Mouse (Mus musculus): ENCODE results near the gene Cacng6.

Gene Cacng6

DNA sequence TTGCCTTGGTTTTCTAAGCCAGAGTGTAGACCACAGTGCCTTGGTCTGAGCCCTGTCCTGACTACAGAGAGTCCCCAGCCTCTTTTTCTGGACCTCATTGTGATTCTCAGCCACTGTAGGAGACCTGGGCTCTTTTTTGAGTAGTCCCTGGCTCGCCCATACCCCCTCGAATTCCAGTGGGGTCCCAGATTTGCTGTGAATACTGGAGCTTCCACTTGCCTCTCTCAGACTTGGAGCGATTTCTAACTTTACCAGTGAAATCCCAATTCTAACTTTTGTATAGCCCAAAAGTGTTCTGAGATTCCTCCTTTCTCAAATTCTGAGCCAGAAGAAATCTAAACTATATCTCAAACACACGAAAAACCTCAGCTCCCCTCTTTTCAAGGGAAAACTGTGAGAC, at the start of gene Cacng6:
TSS of gene Cacng6 (plus strand) at position 301 of the 400 bp plus-strand sequence.
- in situ Hi-C loops (cut with MboI, MseI) = no loop called here

GRCm38 (mm10) chr7:3376831-3377230, 47.2 kb upstream of the Cacng6 start:
- in situ Hi-C loops (cut with MboI, MseI) = no loop called here

DNA sequence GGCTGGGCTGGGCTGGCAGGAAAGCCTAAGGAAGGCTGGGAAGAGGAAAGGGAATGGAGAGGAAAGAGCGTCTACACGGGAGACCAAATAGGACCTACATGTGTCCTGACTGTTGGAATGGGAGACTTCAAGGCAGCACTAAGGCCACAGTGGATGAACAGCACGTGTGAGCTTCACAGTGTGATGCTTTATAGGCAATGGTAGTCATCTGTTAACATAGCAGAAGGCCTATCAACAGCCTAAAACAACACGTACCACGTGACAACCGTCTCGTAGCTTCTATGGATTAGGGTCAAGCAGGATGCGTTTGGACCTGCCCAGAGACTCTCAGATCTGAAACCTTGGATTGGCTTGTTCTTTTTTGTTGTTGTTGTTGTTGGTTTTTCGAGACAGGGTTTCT, 41.9 kb upstream of the Cacng6 start:
- in situ Hi-C loops (cut with MboI, MseI) = no loop called here

GRCm38 (mm10) chr7:3384807-3385319, 39.1 kb upstream of the Cacng6 start:
- in situ Hi-C loops (cut with MboI, MseI) = no loop called here

GRCm38 (mm10) chr7:3386036-3386730, 37.8 kb upstream of the Cacng6 start:
- in situ Hi-C loops (cut with MboI, MseI) = no loop called here

- in situ Hi-C loops (cut with MboI, MseI) = no loop called here
Observed at GRCm38 (mm10) chr7:3387761-3388160, 36.2 kb upstream of the Cacng6 start.

- in situ Hi-C loops (cut with MboI, MseI) = no loop called here
Observed at GRCm38 (mm10) chr7:3388885-3389284, 35.1 kb upstream of the Cacng6 start.

GRCm38 (mm10) chr7:3389444-3390412, 34.3 kb upstream of the Cacng6 start:
- in situ Hi-C loops (cut with MboI, MseI) = no loop called here

GRCm38 (mm10) chr7:3390413-3391080, 33.4 kb upstream of the Cacng6 start, which contains the start of gene Cacng8:
TSS of gene Cacng8 (plus strand) at chr7:3390683.
- in situ Hi-C loops (cut with MboI, MseI) = no loop called here

GRCm38 (mm10) chr7:3391081-3391451, 32.9 kb upstream of the Cacng6 start:
- in situ Hi-C loops (cut with MboI, MseI) = no loop called here

GRCm38 (mm10) chr7:3391809-3392208, 32.2 kb upstream of the Cacng6 start:
- in situ Hi-C loops (cut with MboI, MseI) = no loop called here

- in situ Hi-C loops (cut with MboI, MseI) = loop anchor here (5.0 kb wide), 1 partner anchor 90 kb away; no protein-coding TSS in a partner anchor
Observed at GRCm38 (mm10) chr7:3397355-3397754, 26.6 kb upstream of the Cacng6 start.

GRCm38 (mm10) chr7:3397797-3398196, 26.2 kb upstream of the Cacng6 start:
- in situ Hi-C loops (cut with MboI, MseI) = loop anchor here (5.0 kb wide), 1 partner anchor 90 kb away; no protein-coding TSS in a partner anchor

DNA sequence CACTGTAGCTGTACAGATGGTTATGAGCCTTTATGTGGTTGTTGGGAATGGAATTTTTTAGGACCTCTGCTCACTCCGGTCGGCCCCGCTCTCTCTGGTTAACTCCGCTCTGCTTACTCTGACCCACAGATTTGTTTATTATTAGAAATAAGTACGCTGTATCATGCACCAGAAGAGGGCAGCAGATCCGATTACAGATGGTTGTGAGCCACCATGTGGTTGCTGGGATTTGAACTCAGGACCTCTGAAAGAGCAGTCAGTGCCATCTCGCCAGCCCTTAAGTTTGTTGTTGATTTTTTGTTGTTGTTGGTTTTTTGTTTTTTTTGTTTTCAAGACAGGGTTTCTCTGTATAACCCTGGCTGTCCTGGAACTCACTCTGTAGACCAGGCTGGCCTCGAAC, 25.6 kb upstream of the Cacng6 start:
- in situ Hi-C loops (cut with MboI, MseI) = loop anchor here (5.0 kb wide), 1 partner anchor 91 kb away; no protein-coding TSS in a partner anchor

DNA sequence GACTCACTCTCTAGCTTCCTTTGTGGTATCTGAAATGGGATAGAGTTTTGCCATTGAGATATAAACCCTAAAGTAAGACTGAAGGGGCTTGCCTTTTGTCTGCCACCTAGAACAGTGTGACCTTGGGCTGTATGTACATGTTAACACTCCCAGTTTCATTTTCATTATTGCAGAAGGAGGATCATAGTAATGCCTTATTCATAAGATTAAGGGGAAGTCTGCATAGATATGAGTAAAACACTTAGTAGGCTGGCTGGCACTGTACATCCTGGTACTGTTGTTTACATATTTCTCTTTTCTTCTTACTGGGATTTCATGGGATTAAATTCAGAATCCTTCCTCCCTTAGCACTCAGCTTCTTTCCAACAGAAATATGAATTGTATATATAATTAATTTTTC, 24.1 kb upstream of the Cacng6 start:
- in situ Hi-C loops (cut with MboI, MseI) = loop anchor here (5.0 kb wide), 1 partner anchor 93 kb away; no protein-coding TSS in a partner anchor

- in situ Hi-C loops (cut with MboI, MseI) = no loop called here
Observed at GRCm38 (mm10) chr7:3409729-3410520, 14.1 kb upstream of the Cacng6 start.

- in situ Hi-C loops (cut with MboI, MseI) = no loop called here
Observed at GRCm38 (mm10) chr7:3411160-3411941, 12.6 kb upstream of the Cacng6 start.

GRCm38 (mm10) chr7:3412036-3412435, 12.0 kb upstream of the Cacng6 start:
- in situ Hi-C loops (cut with MboI, MseI) = no loop called here

DNA sequence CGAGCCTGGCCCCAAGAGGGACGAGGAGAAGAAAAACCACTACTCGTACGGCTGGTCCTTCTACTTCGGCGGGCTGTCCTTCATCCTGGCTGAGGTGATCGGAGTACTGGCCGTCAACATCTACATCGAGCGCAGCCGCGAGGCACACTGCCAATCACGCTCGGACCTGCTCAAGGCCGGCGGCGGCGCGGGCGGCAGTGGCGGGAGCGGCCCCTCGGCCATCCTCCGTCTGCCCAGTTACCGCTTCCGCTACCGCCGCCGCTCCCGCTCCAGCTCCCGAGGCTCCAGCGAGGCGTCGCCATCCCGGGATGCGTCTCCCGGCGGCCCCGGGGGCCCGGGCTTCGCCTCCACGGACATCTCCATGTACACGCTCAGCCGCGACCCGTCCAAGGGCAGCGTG, 9.1 kb upstream of the Cacng6 start:
- in situ Hi-C loops (cut with MboI, MseI) = no loop called here

- in situ Hi-C loops (cut with MboI, MseI) = no loop called here
Observed at GRCm38 (mm10) chr7:3415378-3415777, 8.6 kb upstream of the Cacng6 start.
